Mouse (Mus musculus) heart, embryonic 13.5 days (tissue): ENCODE data around the gene Gm10073. TPM values are rescaled to one million over a fixed set of nuclear protein-coding genes. Genes with fewer than 3 reads are reported as not detected.

ENCODE experiments used
- ATAC-seq: fragments of 200-750 bp; cut with Nextera tagmentation; 2 replicates; pipeline ENCODE4 v1.8.0; 2017; ENCODE audit warnings: moderate TSS enrichment; ENCODE audit not compliant: insufficient number of reproducible peaks, low FRiP score, low TSS enrichment; ENCODE audit errors: extremely low read depth
- H3K27ac ChIP-seq: fragments of 300-500 bp; sonication (generic); replicated peaks from 2 replicates; pipeline ENCODE4 v1.5.1; 2015; ENCODE audit warnings: moderate library complexity, mild to moderate bottlenecking, inconsistent platforms
- H3K27me3 ChIP-seq: fragments of 300-500 bp; sonication (generic); replicated peaks from 2 replicates; pipeline ENCODE4 v1.6.1; 2015; ENCODE audit warnings: mild to moderate bottlenecking, inconsistent platforms
- H3K36me3 ChIP-seq: fragments of 300-500 bp; sonication (generic); 2 replicates; pipeline ENCODE4 v1.6.1; 2015; ENCODE audit warnings: mild to moderate bottlenecking, inconsistent platforms
- H3K4me1 ChIP-seq: fragments of 300-500 bp; sonication (generic); 2 replicates; pipeline ENCODE4 v1.6.1; 2015; ENCODE audit warnings: inconsistent platforms
- H3K4me2 ChIP-seq: fragments of 300-500 bp; sonication (generic); 2 replicates; pipeline ENCODE4 v1.6.1; 2015; ENCODE audit warnings: inconsistent platforms, mild to moderate bottlenecking, moderate library complexity
- H3K4me3 ChIP-seq: fragments of 300-500 bp; sonication (generic); 2 replicates; pipeline ENCODE4 v1.5.1; 2015; ENCODE audit warnings: moderate library complexity, mild to moderate bottlenecking, inconsistent platforms
- H3K9ac ChIP-seq: fragments of 300-500 bp; sonication (generic); 2 replicates; pipeline ENCODE4 v1.6.1; 2015; ENCODE audit warnings: inconsistent platforms, mild to moderate bottlenecking, moderate library complexity
- H3K9me3 ChIP-seq: fragments of 300-500 bp; sonication (generic); 2 replicates; pipeline ENCODE4 v1.6.1; 2016; ENCODE audit warnings: inconsistent platforms
- WGBS: fragments of 180-500 bp; shearing (Covaris S2); methylation state at CpG from one replicate; pipeline ENCODE4 v1.1.7; 2015; ENCODE audit warnings: mixed read lengths; 5-methylcytosine and 5-hydroxymethylcytosine counted together
- polyA plus RNA-seq: library from polyadenylated mRNA; unstranded; fragments of >200 nt; fragmentation: Nextera tagmentation; extraction: Ambion mirVana; gene quantifications from 2 replicates; pipeline ENCODE4 v1.2.1, GENCODE M21; 2015

Gm10073 gene
- polyA plus RNA-seq, 1 experiment from 2014 or later = 6.0 TPM

DNA sequence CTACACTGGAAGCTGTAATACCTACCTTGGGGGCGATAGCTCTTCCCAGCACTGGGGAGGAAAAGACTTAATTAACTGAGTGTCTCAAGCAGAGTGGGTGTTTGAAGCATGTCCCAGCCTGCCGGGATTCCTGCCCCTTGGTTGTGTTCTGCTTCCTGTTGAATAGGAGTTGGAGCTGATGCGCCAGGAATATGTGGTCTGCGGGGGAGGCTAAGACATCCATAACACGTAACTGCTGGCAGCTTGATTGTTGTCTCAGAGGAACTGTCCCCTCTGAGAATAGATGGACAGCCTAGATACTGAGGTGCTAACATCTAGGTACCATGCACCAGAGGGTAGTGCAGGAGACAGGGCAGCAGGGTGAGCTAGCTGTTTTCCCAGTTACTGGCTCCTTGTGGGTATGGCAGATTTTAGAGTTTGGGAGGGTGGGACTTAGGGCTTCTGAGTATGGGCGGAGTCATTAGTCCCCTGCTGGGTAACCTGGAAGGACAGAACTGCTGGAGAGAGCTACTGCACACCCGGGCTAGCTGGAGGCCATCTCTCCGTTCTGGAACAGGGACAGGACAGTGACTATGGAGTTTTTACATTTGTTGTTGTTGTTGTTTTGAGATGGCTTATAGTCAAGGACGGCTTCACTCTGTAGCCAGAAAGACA is 44.5 kb downstream of the Gm10073 start:
- no peak overlapping the region for H3K4me2 ChIP-seq
- no peak overlapping the region for H3K4me3 ChIP-seq
- H3K4me1 ChIP-seq = peaks cover 62% of the 10 kb centered on the region
- peak overlapping the region; percentile 17 for H3K27ac ChIP-seq
- H3K9ac ChIP-seq = no peak overlapping the region
- ATAC-seq = no peak
- 65% methylated on average over 9 of the region's 9 CpGs for WGBS
- peaks cover 17% of the 10 kb centered on the region for H3K36me3 ChIP-seq
- no peaks in the 10 kb centered on the region for H3K27me3 ChIP-seq
- H3K9me3 ChIP-seq = no peaks in the 10 kb centered on the region

DNA sequence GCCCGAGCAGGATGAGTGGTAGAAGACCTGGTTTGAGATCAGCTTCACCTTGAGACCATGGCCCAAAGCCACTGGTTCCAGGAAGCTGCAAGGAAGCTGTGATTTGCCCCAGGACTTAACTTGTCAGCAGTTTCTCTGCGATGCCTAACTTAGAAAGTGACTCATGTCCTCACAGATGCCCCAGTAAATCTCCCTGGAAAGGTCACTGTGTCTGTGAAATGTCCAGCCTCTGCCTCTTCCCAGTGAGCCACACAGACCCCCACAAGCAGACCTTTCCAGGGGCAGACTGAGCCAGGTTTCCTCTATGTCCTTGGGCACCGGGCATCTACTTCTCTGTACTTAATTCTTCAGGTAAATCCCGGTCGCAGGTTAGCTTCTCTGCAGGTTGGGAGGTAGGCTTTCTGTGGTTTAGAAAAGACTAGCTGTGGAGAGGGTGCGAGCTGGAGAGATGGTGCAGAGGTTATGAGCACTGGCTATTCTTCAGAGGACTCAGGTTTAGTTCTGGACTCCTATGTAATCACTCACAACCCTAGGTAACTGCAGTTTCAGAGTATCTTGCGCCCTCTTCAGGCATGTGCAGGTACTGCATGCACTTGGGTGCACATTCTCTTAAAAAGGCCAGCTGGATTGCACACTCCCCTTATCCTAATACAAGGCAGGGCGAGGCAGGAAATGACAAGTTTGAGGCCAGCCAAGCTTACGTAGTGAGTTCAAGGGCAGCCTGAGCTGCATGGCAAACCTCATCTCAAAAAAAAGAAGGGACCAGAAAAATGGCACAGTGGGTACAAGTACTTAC is 45.8 kb downstream of the Gm10073 start:
- H3K4me2 ChIP-seq = no peak overlapping the region
- 0 out of 2 replicates have a peak overlapping the region, but pooled peaks have one; percentile 15 for H3K9ac ChIP-seq
- H3K36me3 ChIP-seq = peaks cover 22% of the 10 kb centered on the region
- H3K4me1 ChIP-seq = peaks cover 53% of the 10 kb centered on the region
- peak overlapping the region; percentile 82 for H3K27ac ChIP-seq
- no peaks in the 10 kb centered on the region for H3K9me3 ChIP-seq
- H3K4me3 ChIP-seq = no peak overlapping the region
- H3K27me3 ChIP-seq = no peaks in the 10 kb centered on the region
- 67% methylated on average over 9 of the region's 9 CpGs for WGBS
- no peak for ATAC-seq

DNA sequence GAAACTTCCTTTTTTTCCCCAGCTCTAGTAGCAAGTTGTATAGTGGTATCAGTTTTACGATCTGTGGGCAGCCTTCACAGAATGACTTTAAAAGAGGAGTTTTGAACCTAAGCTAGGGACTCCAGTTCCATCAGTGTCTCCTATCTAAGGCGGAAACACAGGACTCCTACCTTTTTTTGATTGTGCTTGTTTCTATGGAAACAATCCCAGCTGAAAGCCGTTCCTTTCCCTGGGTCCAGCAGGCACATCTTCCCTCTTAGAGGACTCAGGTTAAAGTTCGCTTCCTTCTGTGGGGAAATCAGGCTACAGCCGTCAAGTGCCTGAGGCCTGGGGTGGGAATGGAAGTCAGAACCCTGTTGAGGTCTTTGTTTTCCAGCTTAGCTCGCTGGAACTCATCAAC is 46.5 kb downstream of the Gm10073 start:
- Histone ChIP-seq H3K9ac (0 out of 2 replicates have a peak overlapping the region, but pooled peaks have one; percentile 15), H3K4me1 (peaks cover 58% of the 10 kb centered on the region), H3K4me2 (no peak overlapping the region), H3K36me3 (peaks cover 22% of the 10 kb centered on the region), H3K27me3 (no peaks in the 10 kb centered on the region), H3K4me3 (no peak overlapping the region), H3K27ac (peak overlapping the region; percentile 82), H3K9me3 (no peaks in the 10 kb centered on the region)
- no peak for ATAC-seq
- WGBS = 42% methylated on average over 6 of the region's 6 CpGs

Other genes with a start within 250 kb of the Gm10073 start
- 1.6 and 2.0 TPM in 2 replicates for gene Smpd3, start 235.5 kb downstream of the Gm10073 start, polyA plus RNA-seq
- 13.9 and 15.3 TPM in 2 replicates for gene Zfp90, start 158.1 kb downstream of the Gm10073 start, polyA plus RNA-seq
- gene 6030452D12Rik, start 72.9 kb downstream of the Gm10073 start, polyA plus RNA-seq = not detected in 2 replicates
- gene Cdh3, start 62.6 kb downstream of the Gm10073 start, polyA plus RNA-seq = 29.5 and 32.0 TPM in 2 replicates
- 3.0 and 3.2 TPM in 2 replicates for gene Cdh1, start 29.9 kb upstream of the Gm10073 start, polyA plus RNA-seq
- 6.4 and 7.6 TPM in 2 replicates for gene Tango6, start 109.6 kb upstream of the Gm10073 start, polyA plus RNA-seq